Mouse (Mus musculus): Measurements from ENCODE around the gene Snx17.
"Not testable (repeated sequence)": the region's sequence is repeated elsewhere in the genome, so short reads cannot be mapped to it uniquely, and the experiment has no call there.

Snx17 gene

DNA sequence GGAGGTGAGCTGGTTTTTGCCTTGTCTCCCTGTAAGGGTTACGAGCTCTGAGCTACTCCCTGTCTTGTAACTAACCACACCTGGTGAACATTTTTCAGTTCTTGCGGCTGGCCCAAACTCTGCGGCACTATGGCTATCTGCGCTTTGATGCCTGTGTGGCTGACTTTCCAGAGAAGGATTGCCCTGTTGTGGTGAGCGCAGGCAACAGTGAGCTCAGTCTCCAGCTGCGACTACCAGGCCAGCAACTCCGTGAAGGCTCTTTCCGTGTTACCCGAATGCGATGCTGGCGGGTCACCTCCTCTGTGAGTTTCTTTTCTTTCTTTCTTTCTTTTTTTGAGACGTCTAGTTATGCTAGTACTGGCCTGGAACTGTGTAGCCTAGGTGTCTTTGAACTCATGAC lies 4.0 kb downstream of the Snx17 start:
- DNase-seq, result no peak

DNA sequence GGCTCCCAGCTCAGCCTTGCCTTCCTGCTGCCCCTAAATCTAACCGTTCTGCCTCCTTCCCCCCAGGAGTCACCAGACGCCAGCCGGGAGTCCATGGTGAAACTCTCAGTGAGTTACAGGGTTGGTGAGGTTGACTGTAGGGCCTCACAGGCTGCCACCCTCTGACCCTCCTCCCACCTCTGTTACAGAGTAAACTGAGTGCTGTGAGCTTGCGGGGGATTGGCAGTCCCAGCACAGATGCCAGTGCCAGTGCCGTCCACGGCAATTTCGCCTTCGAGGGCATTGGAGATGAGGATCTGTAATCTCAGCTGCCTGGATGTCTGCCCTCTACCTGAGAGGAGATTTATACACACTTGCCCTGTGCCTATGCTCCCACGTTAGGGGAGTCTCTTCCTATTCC lies 5.1 kb downstream of the Snx17 start:
- no peak for DNase-seq

DNA sequence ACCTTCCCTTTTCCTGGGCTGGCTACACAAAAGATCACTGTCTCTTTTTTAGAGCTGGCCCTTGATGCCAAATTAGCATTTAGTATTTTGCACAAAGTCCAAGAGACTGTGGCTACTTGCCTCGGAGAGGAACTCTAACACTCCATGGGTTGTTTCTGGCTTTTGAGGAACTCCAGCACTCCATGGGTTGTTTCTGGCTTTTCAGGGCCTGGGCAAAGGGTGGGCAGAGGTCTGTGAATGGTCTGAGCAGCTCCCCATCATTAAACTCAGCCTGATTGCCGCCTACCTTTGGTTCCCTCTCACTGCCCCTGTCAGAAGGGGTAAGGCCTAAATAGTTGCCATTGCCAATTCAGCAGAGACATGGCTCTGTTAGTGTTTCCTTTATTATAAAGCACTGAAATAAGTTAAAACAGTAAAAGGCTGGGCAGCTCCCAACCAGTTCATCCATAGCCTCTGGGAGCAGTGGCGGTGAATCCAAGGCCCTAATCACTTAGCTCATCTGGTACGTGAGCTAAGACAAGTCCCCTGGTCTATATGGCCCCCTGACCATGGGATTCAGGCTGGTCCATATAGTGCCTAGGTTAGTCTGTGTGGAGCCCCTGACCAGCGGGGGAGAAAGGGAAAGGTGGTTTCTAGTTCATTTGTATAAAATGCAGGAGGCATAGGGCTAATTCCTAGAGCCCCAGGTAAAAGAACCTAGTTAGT lies 5.7 kb downstream of the Snx17 start:
- no peak for DNase-seq

DNA sequence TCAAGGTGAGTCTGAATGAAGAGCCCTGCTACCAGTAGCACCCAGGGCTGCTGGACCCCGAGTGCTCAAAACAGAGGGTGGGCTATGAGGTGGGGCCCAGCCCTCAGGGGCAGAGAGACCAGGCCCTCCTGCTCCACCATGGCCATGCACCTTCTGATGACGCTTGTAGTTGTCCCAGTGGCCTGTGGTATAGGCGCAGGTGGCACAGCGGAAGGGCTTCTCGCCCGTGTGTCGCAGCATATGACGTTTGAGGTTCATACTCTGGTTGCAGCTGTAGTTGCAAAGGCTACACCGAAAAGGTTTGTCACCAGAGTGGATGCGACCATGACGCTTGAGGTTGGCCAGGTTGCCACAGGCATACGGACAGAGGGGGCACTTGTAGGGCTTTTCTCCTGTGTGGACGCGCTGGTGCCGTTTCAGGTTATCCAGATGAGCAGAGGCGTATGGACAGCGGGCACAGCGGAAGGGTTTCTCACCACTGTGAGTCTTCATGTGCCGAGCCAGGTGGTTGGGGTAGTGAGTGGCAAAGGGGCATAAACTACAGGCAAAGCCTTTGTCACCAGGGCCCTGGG lies 6.4 kb downstream of the Snx17 start:
- DNase-seq, result no peak

DNA sequence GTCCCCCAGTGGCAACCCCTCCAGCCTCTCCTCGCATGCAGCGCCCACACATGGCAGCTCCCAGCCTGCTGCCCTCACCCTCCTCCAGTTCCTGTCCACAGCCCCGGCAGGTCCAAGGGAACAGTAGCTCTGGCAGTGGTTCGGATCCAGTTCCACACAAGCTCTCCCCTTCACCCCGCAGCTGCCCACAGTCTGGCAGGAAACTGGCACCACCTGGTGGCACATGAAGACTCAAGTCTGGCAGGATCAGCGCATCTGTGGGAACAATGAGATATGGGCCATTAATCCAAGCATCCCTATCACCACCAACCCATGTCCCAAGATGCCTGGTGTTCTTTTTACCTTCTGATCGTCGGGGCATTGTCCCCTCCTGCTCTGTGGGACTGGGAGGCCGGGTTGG lies 6.9 kb downstream of the Snx17 start:
- DNase-seq, result no peak

DNA sequence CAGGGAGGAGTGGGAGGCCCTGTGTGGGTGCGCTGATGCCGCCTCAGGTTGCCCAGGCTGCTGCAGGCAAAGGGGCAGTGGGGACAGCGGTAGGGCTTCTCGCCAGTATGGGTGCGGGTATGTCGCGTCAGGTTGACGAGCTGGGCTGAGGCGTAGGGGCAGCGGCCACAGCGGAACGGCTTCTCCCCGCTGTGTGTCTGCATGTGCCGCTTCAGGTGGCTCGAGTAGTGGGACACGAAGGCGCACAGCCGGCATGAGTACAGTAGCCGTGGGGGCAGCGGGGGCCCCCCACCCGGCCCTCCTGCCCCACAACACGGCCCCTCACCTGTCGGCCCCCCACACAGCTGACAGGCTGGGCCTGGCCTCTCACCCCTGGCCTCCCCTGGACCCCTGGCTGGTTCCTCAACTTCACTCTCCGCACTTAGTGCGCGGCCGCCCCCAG lies 7.3 kb downstream of the Snx17 start:
- DNase-seq, result no peak

DNA sequence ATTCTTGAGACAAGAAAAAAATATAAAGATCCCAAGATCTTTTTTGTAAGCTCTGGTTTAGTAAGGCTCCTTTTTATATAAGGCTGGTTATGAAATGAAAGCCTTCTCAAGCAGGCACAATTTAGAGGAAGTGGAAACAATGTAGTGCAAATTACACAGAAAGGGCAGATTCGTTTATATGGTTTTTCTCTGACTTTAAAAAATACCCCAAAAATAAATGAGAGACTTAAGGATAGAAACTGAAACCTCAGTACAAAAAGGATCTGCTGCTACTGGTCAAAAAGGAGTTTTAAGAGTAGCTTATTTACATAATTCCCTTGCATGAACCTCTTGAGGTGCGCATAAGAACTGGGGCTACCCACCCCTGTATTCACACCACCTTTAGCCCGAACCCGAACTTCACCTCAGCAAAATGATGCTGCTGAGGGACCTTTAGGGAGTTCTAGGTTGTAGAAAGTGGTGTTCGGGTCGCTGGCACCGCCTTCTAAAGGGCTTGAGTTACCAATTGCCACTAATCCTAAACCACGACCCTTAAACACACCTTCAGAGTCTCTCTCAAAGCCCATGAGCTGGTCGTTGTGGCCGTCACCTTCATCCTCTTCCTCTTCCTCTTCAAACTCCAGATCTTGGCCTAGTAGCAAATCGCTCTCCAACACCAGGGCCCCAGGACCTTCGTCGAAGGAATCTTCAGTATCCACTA lies 8.2 kb downstream of the Snx17 start:
- DNase-seq, result no peak

DNA sequence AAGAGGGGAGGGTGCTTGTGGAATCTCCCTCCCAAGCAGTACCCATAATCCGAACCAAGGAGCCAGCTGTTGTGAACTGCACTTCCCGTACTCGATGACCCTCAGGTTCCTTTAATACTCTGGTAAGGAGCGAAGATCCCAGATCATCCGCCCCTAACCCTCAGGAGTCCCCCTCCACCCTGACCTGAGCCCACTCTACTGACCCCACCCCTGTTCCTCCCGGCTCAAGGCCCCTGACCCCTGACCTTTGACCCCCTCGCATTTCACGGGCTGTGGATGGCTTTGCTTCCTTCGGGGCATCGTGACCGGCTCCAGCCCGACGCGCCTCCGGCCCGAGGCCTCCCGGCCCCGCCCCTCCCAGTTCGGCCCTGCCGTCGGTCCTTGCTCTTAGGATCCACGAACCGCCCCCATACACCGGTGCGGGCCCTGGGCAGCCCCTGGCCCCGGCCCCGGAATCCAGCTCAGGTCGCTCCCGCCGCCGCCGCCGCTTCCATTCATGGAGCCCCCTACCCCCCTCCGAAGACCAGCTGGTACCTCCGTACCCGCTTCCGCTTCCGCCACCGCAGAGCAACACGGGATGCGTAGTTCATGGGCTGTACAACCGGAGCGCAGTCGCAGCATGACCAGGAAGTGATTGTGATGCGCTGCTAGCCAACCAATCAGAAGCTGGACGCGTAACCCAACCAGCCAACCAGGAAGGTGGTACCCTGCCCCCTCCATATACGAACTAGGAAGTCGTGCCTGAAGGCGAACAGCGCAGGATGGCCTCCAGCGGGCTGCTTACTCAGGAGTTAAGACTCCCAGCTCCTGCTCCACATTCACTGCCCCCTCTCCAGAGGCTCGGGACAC lies 8.9 kb downstream of the Snx17 start, which contains the start of gene Zfp513:
Gene Zfp513, minus strand, starts transcription at position 562 of the 849 bp plus-strand sequence.
- DNase-seq, result peak; percentile 91

DNA sequence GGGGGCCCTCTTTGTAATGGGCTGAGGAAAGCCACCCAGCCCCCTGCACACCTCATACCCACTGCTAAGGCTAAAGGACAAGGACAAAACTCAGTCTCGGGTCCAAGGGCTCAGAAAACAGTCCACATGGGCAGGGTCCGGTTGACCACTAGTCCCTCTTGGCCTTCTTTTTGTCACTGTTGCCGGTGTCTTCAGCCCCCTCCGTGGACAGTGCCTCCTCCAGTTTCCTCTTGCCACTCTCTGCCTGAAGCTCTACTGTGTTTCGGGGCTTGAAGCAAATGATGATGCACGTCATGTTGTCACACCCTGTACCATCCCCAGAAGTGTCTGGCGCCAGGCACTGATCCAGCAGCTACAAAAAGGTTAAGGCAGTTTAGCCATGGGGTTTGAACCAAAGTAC lies 9.9 kb downstream of the Snx17 start:
- DNase-seq, result no peak

DNA sequence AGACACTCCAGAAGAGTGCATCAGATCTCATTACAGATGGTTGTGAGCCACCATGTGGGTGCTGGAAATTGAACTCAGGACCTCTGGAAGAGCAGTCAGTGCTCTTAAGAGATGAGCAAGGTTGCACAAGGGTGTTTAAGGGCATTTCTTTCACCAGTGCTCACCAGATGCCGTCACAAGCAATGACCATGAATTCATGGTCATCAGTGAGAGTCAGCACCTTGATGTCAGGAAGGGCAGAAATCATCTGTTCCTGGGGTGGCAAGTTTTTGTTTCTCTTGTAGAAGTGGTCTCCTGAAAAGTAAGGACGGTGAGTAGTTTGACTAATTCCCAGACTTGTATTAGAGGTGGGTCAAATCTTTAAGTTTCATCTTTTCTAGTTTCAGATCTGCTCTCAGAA lies 10.8 kb downstream of the Snx17 start:
- no peak for DNase-seq

DNA sequence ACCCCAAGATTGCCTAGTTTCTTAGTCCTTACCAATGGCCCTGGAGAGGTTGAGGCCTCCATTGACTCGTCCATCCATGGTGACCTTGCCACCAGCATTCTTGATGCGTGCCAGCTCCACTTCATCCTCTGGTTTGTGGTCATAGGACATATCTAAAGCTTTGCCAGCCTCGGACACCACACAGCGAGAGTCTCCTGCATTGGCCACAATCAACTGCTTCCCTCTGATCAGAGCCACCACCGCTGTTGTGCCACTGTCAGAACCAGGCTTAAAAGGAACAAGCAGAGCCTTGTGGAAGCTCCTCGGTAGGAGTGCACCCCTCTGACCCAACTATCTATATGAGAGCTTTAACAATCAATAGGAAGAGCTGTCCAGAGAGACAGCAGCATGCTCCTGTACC lies 11.4 kb downstream of the Snx17 start:
- DNase-seq, result no peak

DNA sequence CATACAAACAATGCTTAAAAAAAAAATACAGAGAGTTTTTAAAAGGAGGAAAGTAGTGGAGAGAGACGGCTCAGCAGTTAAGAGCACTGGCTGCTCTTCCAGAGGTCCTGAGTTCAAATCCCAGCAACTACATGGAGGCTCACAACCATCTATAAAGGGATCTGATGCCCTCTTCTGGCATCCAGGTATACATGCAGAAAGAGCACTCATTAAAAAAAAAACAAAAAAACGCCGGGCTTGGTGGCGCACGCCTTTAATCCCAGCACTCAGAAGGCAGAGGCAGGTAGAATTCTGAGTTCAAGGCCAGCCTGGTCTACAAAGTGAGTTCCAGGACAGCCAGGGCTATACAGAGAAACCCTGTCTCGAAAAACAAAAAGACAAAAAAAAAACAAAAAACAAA lies 23.5 kb downstream of the Snx17 start:
- DNase-seq, result not testable (repeated sequence)

DNA sequence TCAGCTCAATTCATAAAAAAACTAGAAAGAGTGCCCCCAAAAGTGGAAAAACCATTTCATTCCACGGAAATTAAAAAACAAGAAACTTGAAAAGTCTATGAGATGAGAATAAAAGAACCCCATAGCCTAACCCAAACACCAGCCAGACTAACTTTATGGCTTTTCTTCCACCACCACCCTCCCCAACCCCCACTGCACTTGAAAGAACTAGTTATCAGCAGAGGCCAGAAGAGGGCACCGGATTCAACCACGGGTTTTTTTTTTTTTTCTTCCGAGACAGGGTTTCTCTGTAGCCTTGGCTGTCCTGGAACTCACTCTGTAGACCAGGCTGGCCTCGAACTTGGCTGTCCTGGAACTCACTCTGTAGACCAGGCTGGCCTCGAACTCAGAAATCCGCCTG lies 25.3 kb downstream of the Snx17 start:
- DNase-seq, result no peak

DNA sequence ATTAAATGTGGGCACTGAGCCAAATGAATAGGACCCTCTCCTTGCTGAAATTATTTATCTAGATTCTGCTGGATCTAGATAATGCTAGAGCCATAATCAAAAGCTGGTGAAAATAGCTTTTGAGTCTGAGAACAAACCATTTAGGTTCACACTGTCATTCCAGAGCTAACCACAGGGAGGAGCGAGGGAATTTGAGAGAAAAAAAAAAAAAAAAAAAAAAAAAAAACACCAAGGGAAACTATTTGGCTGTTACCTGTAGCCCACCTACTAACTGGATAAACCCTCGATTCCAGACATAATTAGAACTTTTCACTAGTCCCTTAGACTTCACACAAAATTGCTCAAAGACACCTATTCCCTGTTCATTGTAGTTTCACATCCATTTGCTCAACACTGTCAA lies 26.0 kb downstream of the Snx17 start:
- no peak for DNase-seq

DNA sequence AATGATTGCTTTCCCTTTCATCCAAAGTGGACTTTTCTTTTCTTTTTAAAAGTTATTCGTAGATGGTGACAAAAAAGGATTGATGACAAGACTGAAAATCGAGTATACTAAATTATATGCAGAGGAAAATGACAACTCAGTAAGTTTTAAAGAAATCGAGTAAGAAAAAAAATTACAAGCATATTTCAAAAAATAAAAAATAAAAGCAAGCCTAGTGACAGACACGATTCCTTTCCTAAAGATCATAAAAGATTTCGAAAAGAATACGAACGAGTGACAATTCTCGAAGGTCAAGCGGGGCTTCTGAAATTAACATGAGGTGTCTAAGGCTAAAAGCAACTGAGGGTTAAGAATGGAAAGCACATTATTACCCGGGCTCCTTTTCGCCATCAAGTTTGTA lies 26.4 kb downstream of the Snx17 start:
- DNase-seq, result no peak

DNA sequence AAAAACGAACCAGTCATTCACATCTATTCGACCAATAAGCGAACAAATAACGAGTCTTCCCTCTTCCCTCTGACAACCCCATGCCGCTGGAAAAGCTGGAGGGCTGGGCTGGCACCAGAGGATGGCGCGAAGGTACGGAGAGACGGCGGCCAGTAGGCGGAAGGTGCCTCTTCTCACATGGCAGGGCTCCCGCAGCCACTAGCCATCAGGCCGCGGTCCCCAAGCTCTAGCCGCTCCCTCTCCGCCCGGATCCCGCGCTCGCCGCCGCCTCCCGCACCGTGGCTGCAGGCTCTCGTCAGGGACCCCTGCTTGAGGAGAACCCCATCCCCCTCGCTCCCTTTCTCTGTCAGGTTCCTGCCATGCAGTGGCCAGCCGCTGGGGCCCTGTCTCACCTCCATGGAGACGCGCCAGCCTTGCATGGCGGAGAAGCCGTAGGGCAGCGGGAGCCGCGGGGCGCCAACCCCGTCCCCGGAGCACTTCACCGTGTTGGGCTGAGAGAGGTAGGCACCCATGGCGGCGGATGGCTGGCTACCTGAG lies 27.0 kb downstream of the Snx17 start:
- peak; percentile 63 for DNase-seq

DNA sequence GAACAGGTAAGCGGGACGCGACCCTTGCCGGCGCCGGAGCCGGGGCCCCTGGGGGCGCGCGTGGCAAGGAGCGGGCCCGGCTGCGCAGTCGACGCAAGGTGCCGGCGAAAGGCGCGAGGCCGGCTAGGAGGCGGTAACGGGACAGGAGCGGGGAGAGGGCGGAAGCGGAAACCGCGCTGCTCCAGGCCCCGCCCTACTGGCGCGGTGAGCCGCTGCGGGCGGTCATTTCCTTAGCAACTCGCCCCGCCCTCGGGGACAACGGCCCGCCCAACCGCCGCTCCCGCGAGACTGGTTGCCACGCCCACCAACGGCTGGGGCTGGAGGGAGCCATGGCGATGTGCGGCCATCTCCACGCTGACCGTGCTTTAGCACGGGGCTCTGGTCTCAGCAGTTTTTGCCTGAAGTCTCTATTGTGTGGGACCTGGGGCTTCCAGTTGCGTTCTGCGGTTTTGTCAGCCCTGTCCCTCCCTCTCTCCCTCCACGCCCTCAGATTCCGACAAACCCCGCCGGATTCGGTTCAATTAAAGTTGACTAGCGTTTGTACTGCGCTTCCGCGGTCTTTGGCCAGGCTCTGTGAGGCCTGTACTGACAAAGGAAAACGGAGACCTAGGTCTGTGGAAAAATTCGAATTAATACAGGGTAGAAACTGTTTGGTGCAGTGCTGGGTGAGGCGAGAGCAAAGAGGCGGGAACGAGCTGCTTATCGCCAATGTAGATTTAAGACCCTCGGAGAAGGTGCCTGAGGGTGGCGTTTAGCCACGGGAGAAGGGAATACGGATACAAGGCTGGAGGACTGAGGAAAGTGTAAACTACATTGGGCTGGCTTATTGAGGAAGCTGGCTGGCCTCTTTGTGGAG lies 27.6 kb downstream of the Snx17 start, which contains the start of gene Ppm1g:
Gene Ppm1g, minus strand, starts transcription at position 240 of the 856 bp plus-strand sequence.
- DNase-seq, result peak; percentile 97

DNA sequence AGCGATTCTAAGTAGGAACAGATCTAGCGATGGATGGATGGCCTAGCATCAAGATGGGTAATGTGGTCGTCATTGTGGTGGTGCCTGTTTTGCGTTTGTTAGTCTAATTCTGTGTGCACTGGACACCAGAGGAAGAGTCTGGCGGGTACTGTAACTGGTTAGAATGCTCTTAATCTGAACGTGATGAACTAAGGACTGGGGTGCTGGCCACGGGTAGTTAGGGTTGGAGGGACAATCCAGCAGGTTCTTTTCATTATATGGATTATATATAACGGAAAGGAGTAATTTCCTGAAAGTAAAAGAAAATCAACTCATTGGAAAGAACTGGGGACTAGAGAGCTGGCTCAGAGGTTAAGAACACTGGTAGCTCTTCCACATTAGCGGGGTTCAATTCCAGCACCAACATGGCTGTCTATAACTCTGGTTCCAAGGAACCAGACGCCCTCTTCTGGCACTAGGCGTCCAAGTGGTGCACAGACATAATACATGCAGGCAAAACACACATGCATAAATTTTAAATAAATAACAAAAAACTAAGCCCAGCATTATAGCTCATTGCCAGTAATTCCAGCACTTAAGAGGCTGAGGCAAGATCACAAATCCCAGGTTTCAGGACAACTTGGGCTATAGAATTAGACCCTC lies 28.4 kb downstream of the Snx17 start:
- peak; percentile 40 for DNase-seq

DNA sequence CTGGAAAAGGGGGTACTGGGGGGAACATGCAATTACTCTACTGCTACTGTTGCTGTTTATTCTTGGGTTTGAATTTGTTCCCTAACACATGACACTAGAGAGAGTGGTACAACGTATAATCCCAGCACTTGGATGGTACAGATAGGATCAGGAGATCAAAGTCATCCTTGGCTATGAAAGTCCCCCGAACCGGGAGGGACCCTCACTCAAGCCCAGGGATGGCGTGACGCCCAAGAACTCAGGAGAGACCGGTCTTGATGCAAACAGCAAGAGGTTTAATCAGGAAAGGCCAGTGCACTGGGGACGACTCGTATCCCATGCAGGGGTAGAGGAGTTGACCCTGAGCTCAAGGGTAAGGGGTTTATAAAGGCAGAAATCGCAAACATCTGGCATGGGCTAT lies 29.7 kb downstream of the Snx17 start:
- DNase-seq, result no peak

DNA sequence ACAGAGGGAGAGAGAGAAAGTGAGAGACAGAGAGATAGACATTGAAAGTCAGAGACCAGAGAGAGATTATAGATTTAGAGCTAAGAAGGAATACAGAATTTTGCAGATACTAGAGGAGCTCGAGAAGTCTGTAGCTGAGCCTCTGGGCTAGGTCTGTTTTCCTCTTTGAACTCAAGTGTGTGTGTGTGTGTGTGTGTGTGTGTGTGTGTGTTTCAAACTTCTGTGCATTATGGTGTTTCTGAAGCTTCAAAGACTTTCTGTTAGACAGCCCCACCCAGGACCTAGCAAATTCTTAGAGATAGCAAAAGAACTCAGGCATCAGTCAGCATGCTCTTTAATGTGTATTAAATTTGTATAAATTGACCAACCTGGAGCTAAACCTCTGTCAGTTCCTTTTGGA lies 33.6 kb downstream of the Snx17 start:
- no peak for DNase-seq
